Mouse (Mus musculus) stomach, embryonic 14.5 days (tissue): ENCODE measurements at regions not wholly inside any gene's neighbourhood (a gene's known extent, or its start where the extent isn't known, plus 50 kb on each side); places are given as distances from the start of the nearest gene placed in this dataset.

Experiments used
- ATAC-seq: fragments of 200-750 bp; cut with Nextera tagmentation; 2 replicates; pipeline ENCODE4 v1.8.0; 2017; ENCODE audit warnings: low read depth, moderate TSS enrichment; ENCODE audit not compliant: insufficient number of reproducible peaks, insufficient read depth, low FRiP score
- H3K27ac ChIP-seq: fragments of 300-500 bp; sonication (generic); 2 replicates; pipeline ENCODE4 v1.5.1; 2014; ENCODE audit warnings: mild to moderate bottlenecking, low read length, moderate library complexity, mixed read lengths
- H3K27me3 ChIP-seq: fragments of 300-500 bp; sonication (generic); 2 replicates; pipeline ENCODE4 v1.6.1; 2014; ENCODE audit warnings: low read length, control low read depth, mixed read lengths; ENCODE audit not compliant: control insufficient read depth, insufficient read depth
- H3K36me3 ChIP-seq: fragments of 300-500 bp; sonication (generic); 2 replicates; pipeline ENCODE4 v1.6.1; 2014; ENCODE audit warnings: mild to moderate bottlenecking, control low read depth, low read length, moderate library complexity, mixed read lengths; ENCODE audit not compliant: control insufficient read depth, insufficient read depth
- H3K4me1 ChIP-seq: fragments of 300-500 bp; sonication (generic); 2 replicates; pipeline ENCODE4 v1.6.1; 2014; ENCODE audit warnings: low read length, control low read depth, mixed read lengths; ENCODE audit not compliant: control insufficient read depth, insufficient read depth
- H3K4me2 ChIP-seq: fragments of 300-500 bp; sonication (generic); replicated peaks from 2 replicates; pipeline ENCODE4 v1.6.1; 2014; ENCODE audit warnings: low read depth, low read length, control low read depth
- H3K4me3 ChIP-seq: fragments of 300-500 bp; sonication (generic); 2 replicates; pipeline ENCODE4 v1.5.1; 2014; ENCODE audit warnings: low read depth, low read length, control low read depth
- H3K9ac ChIP-seq: fragments of 300-500 bp; sonication (generic); replicated peaks from 2 replicates; pipeline ENCODE4 v1.6.1; 2014; ENCODE audit warnings: low read depth, mild to moderate bottlenecking, control low read depth, low read length, moderate library complexity, mixed read lengths
- H3K9me3 ChIP-seq: fragments of 300-500 bp; sonication (generic); 2 replicates; pipeline ENCODE4 v1.6.1; 2016; ENCODE audit warnings: low read depth, low read length, control low read depth; ENCODE audit not compliant: control insufficient read depth
- WGBS: fragments of 180-500 bp; shearing (Covaris S2); extraction: QIAGEN DNeasy Blood & Tissue Kit; methylation state at CpG from one replicate; pipeline ENCODE4 v1.1.7; 2014; 5-methylcytosine and 5-hydroxymethylcytosine counted together

DNA sequence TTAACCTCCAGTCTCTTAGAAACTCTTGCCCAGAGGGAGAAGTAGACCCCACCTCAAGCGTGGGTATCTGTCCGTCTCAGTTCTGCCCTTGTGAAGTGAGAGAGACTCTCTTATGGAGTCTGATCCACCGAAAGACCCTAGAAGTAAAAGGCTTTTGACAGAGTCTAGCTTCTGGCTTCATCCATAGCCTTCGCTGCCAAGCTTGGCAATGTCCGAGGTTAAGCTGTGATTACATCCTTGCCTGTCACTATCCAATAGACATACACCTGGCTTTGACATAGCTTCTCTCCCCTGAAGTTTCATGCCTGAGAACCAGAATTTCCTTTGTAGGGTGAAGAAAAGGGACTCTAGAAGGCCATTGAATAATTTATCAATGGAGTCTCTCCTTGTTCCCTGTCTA is 230.9 kb downstream of the Wnt5a start:
- H3K9me3 ChIP-seq: no peaks in the 10 kb centered on the region
- H3K27me3 ChIP-seq: no peaks in the 10 kb centered on the region
- no peak overlapping the region for H3K4me3 ChIP-seq
- no peak overlapping the region for H3K27ac ChIP-seq
- H3K9ac ChIP-seq: no peak overlapping the region
- ATAC-seq: no peak
- H3K4me1 ChIP-seq: no peaks in the 10 kb centered on the region
- H3K4me2 ChIP-seq: no peak overlapping the region
- no peaks in the 10 kb centered on the region for H3K36me3 ChIP-seq
- 91% methylated on average over 5 of the region's 5 CpGs for WGBS

- Histone ChIP-seq H3K4me3 (no peak overlapping the region), H3K27ac (no peak overlapping the region), H3K9me3 (no peaks in the 10 kb centered on the region), H3K27me3 (no peaks in the 10 kb centered on the region), H3K4me1 (no peaks in the 10 kb centered on the region), H3K36me3 (no peaks in the 10 kb centered on the region), H3K4me2 (no peak overlapping the region), H3K9ac (no peak overlapping the region)
- 82% methylated on average over 1 of the region's 1 CpGs for WGBS
- ATAC-seq: no peak
Observed at GRCm38 (mm10) chr14:28740076-28740475, 235.5 kb downstream of the Wnt5a start.

DNA sequence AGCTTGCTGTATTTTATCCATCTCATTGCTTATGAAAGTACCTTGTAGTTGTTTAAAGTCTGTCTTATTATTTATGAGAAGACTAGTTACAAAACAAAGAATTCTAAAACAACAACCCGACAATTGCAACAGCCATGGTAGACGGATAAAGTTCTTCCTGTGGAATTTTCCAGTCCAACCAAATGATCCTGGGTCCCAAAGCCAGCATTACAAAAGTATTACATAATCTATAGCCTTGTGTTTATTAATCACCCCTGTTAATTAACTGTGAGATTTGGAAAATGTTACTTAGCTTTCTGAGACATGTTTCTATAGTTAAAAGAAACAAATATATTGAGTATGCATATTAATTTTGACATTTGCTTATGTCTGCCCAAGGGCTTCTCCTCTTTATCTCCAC is 236.9 kb downstream of the Wnt5a start:
- 76% methylated on average over 2 of the region's 2 CpGs for WGBS
- Histone ChIP-seq H3K9me3 (no peaks in the 10 kb centered on the region), H3K9ac (no peak overlapping the region), H3K4me2 (no peak overlapping the region), H3K36me3 (no peaks in the 10 kb centered on the region), H3K27me3 (no peaks in the 10 kb centered on the region), H3K4me1 (no peaks in the 10 kb centered on the region), H3K4me3 (no peak overlapping the region), H3K27ac (no peak overlapping the region)
- no peak for ATAC-seq

DNA sequence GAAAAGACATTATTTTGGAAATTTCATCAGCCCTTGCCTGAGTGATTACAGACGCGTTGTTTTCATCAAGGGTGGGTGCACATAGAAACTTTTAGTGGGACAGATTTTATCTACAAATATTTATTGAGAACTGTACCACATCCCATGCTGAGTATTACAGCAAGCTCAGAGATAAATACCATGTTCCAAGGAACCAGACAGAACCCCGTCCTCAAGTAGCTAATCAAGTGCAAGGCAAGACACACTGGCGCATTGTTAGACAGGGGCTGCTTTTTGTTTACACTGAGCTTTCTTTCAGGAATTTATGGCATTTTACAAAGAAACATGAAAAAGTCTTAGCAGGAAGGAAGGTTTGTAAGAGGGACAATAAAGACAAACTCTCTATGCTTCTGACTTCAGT is 239.1 kb downstream of the Wnt5a start:
- Histone ChIP-seq H3K4me3 (no peak overlapping the region), H3K9ac (no peak overlapping the region), H3K4me2 (no peak overlapping the region), H3K27me3 (no peaks in the 10 kb centered on the region), H3K36me3 (no peaks in the 10 kb centered on the region), H3K27ac (no peak overlapping the region), H3K9me3 (no peaks in the 10 kb centered on the region), H3K4me1 (no peaks in the 10 kb centered on the region)
- ATAC-seq: no peak
- 62% methylated on average over 4 of the region's 4 CpGs for WGBS

GRCm38 (mm10) chr14:28750301-28750700 is 245.8 kb downstream of the Wnt5a start:
- Histone ChIP-seq H3K36me3 (no peaks in the 10 kb centered on the region), H3K27me3 (no peaks in the 10 kb centered on the region), H3K4me1 (no peaks in the 10 kb centered on the region), H3K9me3 (no peaks in the 10 kb centered on the region), H3K4me2 (no peak overlapping the region), H3K27ac (no peak overlapping the region), H3K4me3 (no peak overlapping the region), H3K9ac (no peak overlapping the region)
- ATAC-seq: no peak
- WGBS: 96% methylated on average over 1 of the region's 1 CpGs

DNA sequence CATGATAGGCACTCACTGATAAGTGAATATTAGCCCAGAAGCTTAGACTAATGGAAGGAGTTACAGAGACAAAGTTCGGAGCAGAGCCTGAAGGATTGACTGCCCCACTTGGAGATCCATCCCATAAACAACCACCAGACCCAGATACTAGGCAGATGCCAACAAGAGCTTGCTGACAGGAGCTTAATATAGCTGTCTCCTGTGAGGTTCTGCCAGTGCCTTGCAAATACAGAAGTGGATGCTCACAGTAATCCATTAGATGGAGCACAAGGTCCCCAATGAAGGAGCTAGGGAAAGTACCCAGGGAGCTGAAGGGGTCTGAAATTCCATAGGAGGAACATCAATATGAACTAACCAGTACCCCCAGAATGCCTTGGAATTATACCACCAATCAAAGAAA is 252.8 kb upstream of the Lrtm1 start:
- H3K27me3 ChIP-seq: no peaks in the 10 kb centered on the region
- no peaks in the 10 kb centered on the region for H3K36me3 ChIP-seq
- H3K9ac ChIP-seq: no peak overlapping the region
- no peaks in the 10 kb centered on the region for H3K9me3 ChIP-seq
- no peak overlapping the region for H3K4me2 ChIP-seq
- no peak for ATAC-seq
- no peak overlapping the region for H3K27ac ChIP-seq
- H3K4me3 ChIP-seq: no peak overlapping the region
- 80% methylated on average over 1 of the region's 1 CpGs for WGBS
- no peaks in the 10 kb centered on the region for H3K4me1 ChIP-seq

DNA sequence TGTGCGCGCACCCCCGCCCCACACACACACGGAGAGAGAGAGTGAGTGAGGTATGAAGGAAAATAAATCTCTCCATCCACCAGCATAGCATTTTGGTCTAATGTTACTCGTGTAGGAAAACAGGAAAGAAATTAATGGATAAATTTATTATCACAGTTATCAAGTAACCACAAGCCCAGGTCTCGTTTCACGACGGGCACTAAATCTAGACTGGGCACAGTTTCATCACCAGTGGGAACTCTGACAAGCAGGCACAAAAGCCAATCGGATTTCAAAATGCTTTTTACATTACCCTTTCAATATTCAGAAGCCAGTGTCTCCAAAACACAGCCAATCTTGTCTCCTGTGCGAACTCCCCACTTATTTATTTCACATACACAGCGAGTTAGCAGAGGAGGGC is 244.9 kb upstream of the Lrtm1 start:
- Histone ChIP-seq H3K9ac (no peak overlapping the region), H3K27ac (no peak overlapping the region), H3K9me3 (no peaks in the 10 kb centered on the region), H3K36me3 (no peaks in the 10 kb centered on the region), H3K27me3 (no peaks in the 10 kb centered on the region), H3K4me1 (no peaks in the 10 kb centered on the region), H3K4me3 (no peak overlapping the region), H3K4me2 (no peak overlapping the region)
- no peak for ATAC-seq
- WGBS: 84% methylated on average over 11 of the region's 11 CpGs

DNA sequence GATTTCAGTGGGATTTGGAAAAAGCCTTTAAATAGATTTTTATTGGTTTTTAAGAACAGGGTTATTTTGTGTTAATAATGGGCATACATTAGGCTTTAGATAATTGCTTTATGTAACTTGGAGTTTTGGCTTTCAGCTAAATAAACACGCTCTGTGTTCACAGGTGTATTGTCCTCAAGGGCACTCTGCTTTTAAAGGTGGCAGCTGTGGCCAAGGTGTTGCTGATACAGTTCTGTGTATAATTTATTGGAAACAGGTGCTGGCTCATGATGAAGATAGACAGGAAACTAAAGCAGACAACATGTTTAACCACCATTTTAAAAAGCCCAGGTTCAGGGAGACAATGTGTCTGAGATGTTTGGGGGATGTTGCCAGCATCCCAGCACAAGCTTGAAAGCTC is 242.3 kb upstream of the Lrtm1 start:
- Histone ChIP-seq H3K4me3 (no peak overlapping the region), H3K9me3 (no peaks in the 10 kb centered on the region), H3K9ac (no peak overlapping the region), H3K27me3 (no peaks in the 10 kb centered on the region), H3K4me2 (no peak overlapping the region), H3K36me3 (no peaks in the 10 kb centered on the region), H3K4me1 (no peaks in the 10 kb centered on the region), H3K27ac (no peak overlapping the region)
- WGBS: 52% methylated on average over 1 of the region's 1 CpGs
- ATAC-seq: no peak

DNA sequence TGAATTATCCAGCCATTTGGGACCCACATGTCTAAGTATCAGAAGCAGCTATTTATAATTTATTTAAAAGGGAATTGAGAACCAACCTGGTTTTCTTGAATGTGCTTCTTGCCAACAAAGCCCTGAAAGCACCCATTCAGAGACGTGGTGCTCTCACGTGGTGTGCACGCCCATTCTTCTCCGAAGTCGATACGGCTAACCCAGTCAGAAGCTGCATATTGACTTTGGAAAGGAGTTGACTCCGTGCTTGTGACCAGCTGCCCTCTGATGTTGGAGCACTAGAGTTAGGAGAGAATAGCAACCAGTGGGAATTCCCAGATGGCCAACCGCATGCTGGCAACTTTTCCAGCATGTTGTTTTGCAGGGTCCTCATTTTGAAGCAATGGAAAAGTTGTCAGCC is 240.2 kb upstream of the Lrtm1 start:
- WGBS: 78% methylated on average over 8 of the region's 8 CpGs
- Histone ChIP-seq H3K9me3 (no peaks in the 10 kb centered on the region), H3K27ac (no peak overlapping the region), H3K27me3 (no peaks in the 10 kb centered on the region), H3K4me1 (no peaks in the 10 kb centered on the region), H3K4me2 (no peak overlapping the region), H3K36me3 (no peaks in the 10 kb centered on the region), H3K9ac (no peak overlapping the region), H3K4me3 (no peak overlapping the region)
- ATAC-seq: no peak
